In the genomic region with DNA sequence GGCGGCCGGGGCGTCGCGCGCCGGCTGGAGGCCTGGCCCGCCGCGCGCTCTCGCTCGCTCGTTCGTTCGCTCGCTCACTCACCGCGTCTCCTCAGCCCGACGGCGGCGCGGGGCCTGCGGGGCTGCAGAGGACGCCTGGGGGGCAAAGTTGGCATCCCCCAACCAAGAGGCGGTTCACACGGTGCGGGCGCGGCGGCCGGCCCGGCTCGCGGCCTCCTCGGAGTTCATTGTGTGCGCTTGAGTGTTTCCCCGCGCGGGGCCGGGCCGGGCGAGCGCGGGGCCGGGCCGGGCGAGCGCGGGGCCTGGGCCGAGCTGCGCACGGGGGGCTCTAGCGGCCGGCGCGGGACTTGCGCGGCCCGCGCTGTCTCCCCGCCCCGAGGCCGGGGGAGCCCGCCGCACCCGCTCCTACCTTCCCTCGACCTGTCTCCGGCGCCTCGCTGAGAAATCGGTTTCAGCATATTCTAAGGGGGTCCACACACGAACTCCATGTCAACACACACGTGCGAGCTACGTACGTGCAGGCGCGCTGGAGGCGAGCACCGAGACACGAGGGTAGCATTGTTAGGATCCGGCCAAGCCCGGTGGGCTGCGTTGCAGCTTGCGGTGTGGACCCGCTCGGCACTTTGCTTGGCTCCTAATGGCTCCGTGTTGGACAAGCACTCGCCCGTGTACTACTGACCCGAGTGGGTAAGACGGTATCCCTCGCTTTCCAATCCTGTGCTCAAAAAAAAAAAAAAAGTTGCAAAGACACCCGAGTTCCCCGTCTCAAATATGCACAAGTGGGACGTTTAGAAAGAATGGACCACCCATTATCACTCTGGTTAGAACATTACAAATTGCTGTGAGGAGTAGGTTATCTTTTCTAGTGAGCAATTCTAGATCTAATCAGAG, we compare ENCODE assay signal across 8 mouse cellular contexts. TPM values are rescaled to one million over a fixed set of nuclear protein-coding genes. Genes with fewer than 3 reads are reported as not detected.
DNase-seq lines count a peak whose midpoint lies in the region.

A gene (minus strand): TSS at position 685 of the 891 bp plus-strand sequence.

- H3K4me3 ChIP-seq in hindbrain, embryonic 10.5 days: peak within 1 kb of the TSS; percentile 95

- H3K4me1 ChIP-seq in hindbrain, embryonic 10.5 days (replicated peaks): peaks cover 63% of the 10 kb centered on the region

- H3K36me3 ChIP-seq in hindbrain, embryonic 10.5 days: no peaks in the 10 kb centered on the region

- peak; percentile 84 for DNase-seq in MN1 (ENCODE audit: low spot score)
- DNase-seq in cerebellum, adult 8-10 months: peak; percentile 56
- peak; percentile 40 to 58 for DNase-seq in frontal cortex, postnatal 10 days (ENCODE audit: low spot score in 2 of 2)
- peak; percentile 75 for DNase-seq in hindbrain, embryonic 10.5 days (ENCODE audit: low spot score)
- peak; percentile 67 to 70 for DNase-seq in layer of hippocampus, postnatal 10 days (ENCODE audit: low spot score in 2 of 2)
- DNase-seq in lung, postnatal 14 days: peak; percentile 40
- peak; percentile 43 for DNase-seq in ovary, postnatal 14 days (ENCODE audit: low spot score)
- DNase-seq in thymus, postnatal 14 days: peak; percentile 71

- no peaks in the 10 kb centered on the region for H3K9me3 ChIP-seq in hindbrain, embryonic 10.5 days

- no peaks in the 10 kb centered on the region for H3K27me3 ChIP-seq in hindbrain, embryonic 10.5 days (ENCODE audit: insufficient read depth, poor library complexity, severe bottlenecking)

- H3K27ac ChIP-seq in hindbrain, embryonic 10.5 days: peak within 1 kb of the TSS; percentile 100

- under 1% methylated on average over 90 of the region's 98 CpGs for WGBS in hindbrain, embryonic 10.5 days

RNA-seq across cellular contexts. Expression of the gene that starts here (rescaled TPM):
- 94.1 and 111 TPM in 2 replicates for polyA plus RNA-seq in hindbrain, embryonic 10.5 days (2016; fragmentation: Nextera tagmentation; extraction: Ambion mirVana)
- 100 to 1,000 TPM; 238 to 261 TPM for total RNA-seq in layer of hippocampus, postnatal 10 days (2021)

Comparison
In these comparisons a context has a peak if more than half of its experiments do, and no peak if none do; other contexts are left out.
1. Peak in every context shown above with its lines: DNase-seq, H3K4me3 ChIP-seq and H3K27ac ChIP-seq.